Mouse (Mus musculus): ENCODE data around the gene Ssrp1.

Gene Ssrp1

DNA sequence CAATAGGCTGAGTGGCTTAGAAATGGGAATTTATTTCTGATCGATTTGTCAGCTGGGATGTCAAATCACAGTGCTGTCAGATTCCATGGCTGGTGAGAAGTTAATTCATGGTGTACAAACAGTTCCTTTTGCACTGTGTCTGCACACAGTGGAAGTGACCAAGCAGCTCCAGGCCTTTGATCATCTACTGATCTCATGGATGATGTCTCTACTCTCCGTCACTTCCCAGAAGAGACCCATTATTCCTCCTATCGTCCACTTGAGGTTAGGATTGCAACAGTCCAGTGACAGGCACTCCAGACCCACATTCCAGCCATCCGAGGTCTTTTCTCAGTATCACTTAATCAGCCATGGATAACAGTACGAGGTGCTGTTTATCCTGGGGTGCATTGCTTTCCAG is 36.7 kb downstream of the Ssrp1 start:
- no peak for DNase-seq (ENCODE audit: low spot score)

DNA sequence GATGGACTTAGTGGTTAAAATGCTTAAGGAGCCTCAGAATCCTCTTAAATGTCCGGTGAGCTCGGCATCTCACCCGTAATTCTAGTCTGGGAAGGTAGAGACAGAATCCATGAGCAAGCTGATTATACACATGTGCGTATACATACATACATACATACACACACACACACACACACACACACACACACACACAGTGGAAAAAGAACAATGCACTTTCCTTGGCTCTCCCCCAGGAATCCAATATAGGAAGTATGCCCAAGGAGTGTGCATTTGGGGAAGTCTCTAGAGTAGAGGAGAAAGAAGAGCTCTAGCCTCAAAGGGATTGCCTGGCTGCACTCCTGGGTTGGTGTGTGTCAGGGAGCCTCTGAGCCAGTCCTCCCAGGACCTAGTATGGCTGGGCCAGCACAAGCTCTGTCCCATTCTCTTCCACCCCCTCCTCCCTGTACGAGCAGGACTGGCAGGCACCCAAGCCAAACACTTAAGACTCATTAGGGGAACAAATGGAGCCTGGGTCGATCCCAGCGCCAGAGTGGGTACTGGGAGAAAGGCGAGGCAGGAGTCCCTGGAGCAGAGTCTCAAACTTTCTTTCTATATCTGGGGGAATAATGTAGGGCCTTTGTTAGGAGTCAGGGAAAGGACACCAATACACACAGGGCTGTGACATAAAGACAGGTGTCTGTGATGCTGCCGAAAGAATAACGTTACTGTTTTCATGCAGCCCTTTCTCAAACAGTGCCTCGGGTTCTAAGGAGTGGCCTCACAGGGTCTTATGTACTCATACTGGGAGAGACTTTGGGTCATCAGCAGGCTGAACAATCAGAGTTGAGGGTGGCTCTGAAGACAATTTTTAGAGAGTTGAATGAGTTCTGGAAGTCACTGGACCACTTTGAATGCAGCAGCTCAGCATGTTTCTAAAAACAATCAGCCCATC is 51.9 kb downstream of the Ssrp1 start:
- no peak for DNase-seq (ENCODE audit: low spot score)

DNA sequence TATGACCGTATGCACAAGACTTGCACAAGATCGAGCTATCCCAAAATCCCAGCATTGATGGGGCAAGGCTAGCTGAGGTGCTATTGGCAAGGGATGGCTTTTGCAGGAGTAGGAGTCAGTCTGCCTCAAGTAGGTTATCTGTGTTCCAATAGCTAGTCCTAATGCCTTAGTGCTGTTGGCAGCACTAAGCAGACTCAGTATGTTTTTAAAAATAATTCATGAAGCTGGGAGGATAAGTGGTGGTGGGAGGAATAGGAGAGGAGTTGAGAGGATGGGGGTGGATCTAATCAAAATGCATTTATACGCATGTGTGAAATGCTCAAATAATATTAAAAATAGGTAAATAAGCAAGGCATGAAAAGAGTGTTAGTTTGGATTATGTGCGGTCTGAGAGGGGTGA is 54.3 kb downstream of the Ssrp1 start:
- DNase-seq (ENCODE audit: low spot score): no peak

DNA sequence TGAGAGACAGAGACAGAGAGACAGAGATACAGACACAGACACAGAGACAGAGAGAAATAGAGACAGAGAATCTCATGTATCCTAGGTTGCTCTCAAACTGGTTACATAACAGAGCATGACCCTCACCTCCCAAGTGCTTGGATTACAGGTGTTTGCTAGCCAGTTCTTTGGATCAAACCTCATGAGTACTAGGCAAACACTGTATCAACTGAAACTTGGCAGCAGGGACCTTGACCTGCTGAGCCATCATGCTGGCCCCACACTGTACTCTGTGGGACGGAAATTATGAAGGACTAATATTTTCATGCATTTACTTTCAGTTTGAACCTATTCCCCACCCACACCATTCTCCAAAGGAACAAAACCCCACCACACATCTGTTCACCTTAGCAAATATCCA is 56.3 kb downstream of the Ssrp1 start:
- DNase-seq (ENCODE audit: low spot score): no peak

DNA sequence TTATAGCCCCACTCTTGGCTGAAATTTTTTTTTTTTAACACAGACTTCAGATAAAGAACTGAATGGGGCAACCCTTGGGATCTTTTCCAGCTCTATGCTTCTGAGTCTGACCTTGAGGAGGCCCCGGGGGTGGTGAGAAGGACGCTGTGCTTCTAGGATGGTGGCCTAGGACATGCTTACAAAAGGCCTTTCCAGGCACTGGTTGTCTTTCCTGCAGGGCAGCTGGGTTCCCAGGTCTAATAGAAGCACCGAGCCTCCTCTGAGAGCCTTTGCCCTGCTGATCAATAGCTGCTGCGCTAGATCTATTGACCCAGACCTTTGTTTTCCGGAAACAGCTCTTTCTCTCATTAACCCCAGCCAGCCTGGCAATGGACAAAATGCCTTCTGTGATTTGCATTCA is 58.9 kb downstream of the Ssrp1 start:
- no peak for DNase-seq (ENCODE audit: low spot score)
